Mouse (Mus musculus) telencephalon, adult 2 months (tissue): ENCODE data around the gene Mmgt2.

Experiments
- DNase-seq: peaks from one replicate; pipeline ENCODE4 v3.0.0-alpha.2; 2011; ENCODE audit warnings: low read depth, low spot score

Mmgt2 gene

DNA sequence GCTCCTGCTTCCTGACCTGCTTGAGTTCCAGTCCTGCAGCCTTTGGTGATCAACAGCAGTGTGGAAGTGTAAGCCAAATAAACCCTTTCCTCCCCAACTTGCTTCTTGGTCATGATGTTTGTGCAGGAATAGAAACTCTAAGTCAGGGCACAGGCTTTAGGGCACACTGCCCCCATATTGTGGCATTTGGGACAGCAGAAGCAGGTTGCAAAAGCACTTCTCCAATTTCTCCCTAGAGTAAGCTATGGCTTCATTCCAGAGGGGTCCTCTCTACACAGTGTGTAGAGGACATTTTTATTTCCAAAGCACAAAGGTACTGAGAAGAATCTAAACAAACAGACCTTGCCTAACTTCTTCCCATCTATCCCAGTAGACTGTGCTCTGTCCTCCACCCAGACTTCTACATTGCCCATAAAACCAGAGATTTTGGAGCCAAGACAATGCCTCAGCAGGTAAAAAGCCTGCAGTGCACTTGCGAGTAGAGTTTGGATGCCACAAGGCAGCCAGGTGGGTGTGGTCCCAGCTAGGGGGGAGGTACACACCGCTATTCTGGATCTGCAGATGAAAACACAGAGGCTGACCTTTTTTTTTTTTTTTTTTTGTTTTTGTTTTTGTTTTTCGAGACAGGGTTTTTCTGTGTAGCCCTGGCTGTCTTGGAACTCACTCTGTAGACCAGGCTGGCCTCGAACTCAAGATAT lies 26.7 kb upstream of the Mmgt2 start:
- no peak for DNase-seq

DNA sequence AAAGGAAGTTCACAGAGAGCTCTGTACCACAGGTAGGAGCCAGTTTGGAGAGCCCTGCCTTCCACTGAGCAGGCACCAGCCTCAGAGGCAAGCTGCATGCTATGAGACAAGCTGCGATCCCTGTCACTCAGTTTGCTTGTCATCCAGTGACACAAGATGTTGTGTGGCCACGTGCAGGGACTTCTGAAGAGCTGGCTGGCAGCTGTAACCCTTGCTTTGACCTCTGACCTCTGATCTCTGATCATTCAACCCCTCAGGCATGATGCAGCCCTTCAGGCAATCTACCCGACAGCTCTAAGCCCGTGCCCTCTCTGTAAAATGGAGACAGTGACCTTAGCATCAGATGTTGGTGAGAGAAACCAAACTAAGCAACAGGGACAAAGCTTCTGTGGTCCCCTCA lies 25.6 kb upstream of the Mmgt2 start:
- no peak for DNase-seq

DNA sequence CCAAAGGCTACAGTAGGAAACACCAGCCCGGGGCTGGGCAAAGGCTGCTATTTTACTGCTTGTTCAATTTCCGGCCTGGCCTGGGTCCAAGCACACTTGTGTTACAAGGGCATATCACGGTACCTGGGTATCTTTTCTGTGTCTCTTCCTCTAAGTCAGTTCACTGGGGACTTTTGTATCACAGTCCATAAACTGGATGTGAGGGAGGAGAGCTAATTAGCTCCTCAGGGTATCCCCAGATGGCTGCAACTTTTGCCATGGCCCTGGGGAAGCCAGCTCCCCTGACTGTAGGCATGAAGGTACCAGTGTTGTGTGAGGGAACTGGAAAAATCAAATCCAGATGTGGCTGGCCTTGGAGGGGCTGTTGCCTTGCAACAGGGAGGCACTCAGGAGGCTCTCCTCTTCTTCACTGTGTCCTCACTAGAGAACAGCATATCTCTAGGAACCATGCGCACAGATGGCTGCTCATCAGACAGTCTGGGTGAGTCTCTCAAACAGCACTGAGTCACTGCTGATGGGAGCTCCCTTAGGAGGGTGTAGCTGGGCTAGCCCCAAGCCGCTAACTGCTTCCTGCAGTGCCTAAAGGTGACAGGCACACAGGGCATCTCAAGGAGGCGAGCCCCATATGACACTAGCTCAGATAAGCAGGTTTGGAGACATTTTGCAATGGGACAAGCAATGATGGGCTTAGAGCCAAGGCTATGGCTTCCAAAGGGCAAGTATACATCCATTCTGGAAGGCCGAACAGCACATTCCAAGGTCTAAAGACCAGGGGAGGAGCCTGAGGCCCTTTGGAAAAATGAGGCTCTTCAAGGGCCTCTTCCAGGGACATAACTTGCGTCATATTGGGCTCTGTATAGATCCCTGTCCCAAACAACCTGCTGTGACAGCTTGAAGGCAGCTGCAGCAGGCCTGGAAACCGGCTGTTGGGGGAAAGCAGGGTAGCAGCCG lies 23.8 kb upstream of the Mmgt2 start:
- peak; percentile 54 for DNase-seq

DNA sequence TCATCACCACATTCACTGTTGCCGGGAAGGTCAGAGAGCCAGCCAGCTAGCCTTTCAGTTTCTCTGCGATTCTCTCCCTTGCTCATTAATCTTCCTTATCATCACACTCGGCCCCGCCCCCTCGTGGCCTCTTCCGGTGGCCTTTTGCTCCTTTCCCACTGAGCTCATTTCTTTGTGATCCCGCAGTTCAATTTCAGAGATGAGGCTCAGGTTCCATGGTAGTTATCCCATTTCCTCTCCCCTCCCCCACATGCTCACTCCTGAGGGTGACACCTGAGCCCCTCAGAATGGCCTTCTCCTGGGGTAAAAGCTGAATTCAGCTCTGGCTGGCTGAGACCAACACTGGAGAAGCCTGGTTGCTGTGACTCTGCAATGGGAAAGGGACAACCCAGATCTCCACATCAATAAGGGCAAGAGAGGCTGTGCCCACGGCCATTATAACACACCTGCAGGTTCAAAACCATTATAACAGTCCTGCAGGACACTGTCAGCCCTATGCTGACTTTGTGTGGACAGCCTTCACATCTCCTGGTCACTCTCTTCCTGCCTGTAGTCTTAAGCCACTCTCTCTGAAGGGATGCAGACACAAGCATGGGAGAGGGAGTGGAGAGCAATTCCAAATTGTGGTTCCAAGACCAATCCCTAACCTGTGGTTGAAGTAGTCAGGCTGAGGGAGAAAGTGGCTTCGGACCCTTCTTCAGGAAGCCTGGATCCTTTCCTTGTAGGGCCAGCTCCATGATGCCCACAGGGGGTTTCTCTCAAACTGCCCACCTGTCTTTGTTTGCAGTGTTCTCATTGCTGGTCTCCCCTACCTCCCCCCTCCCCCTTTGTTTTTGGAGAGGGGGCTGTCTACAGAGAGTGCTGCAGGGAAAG lies 18.9 kb upstream of the Mmgt2 start:
- no peak for DNase-seq

DNA sequence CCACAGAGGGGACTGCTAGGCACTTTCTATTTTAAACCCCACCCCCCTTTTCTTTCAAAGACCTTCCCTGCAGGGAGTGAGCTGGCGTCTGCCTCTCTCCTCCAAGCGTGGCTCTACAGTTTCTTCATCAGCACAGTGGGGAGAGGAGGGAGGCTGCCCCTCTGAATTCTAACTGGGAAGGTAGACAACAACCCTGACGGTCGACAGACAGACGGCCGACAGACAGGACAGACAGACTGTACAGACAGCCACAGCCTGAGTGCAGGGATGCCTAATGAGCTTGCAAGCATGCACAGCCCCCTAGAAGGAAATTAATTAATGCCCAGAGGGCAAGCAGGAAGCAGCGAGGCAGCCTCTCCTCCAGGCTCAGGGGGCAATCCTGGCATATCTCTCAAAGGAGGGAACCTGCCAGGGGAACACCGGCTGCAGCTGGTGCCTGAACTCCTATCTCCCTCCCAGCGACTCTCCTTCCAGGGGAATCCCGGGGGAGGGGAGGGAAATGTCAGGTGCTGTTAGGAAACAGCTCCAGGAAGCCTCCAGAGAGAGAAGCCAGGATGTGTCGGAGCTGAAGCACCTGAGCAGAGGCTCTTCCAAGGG lies 18.1 kb upstream of the Mmgt2 start:
- no peak for DNase-seq

DNA sequence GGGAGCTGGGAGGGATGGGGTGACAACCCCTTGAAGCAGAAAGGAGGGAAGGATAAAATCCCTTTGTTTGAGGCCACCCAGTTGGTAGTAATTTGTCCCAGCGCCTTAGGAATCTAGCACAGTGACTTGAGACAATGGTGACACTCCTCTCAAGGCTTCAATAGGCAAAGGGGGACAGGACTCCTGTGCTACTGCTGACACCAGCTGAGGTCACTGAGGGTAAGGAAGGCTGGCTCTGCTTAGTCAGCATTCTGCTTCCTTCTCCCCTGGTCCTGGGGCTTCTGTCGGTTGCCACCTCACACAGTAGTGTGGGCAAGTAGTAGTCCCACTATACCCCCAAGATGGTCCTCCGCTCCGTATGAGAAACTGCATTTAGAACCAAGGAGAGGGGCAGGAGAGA lies 17.3 kb upstream of the Mmgt2 start:
- DNase-seq: no peak

DNA sequence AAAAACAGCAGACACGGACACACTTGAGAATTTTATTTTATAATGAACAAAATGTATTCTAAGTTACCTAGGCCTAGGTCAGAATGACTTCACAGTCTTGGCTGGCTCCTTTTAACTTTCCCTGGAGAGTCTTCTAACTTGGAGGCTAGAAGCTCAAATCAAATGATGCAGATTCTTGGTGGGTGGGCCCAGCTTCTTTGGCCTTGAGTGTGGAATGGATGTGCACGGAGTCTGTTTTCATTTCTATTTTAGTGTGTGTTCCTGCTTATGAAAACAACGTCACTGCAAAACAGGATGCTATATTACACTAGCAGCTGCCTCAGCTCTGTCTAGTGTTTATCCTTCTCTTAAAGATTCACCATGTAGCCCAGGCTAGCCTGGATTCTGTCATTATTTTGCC lies 13.1 kb upstream of the Mmgt2 start:
- DNase-seq: no peak

DNA sequence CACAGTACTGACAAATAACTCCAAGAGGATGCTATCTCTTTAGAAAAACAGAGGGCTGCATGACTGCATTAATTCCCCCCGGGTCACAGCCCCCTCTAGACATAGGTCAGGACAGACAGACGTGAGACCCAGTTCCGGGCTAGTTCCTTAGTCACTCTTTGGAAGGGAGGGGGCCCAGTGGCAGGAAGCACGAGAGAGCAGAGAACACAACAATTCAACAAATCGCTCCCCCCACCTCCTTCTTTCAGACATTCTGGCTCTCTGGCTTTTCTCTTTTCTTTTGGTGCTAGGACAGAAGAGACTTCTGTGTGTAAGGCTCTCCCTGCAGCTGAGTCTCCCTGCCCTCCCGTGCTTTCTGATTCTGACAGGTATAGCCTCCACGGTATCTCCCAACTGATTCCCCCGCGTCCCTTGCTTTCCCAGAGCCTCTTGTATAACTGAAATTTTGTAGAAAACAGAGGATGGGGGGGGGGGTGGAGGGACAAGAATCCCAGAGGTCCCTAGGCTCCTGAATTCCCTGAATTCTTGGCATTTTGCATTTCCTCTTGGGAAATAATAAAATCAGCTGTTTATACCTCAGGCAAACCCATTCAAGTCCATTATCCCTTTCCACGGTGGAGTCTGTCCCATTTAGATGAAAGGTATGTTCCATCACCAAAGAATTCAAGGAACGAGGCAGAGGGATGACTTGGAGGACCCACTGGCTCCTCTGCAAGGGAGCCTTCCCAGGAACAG lies 12.2 kb upstream of the Mmgt2 start:
- DNase-seq: no peak

DNA sequence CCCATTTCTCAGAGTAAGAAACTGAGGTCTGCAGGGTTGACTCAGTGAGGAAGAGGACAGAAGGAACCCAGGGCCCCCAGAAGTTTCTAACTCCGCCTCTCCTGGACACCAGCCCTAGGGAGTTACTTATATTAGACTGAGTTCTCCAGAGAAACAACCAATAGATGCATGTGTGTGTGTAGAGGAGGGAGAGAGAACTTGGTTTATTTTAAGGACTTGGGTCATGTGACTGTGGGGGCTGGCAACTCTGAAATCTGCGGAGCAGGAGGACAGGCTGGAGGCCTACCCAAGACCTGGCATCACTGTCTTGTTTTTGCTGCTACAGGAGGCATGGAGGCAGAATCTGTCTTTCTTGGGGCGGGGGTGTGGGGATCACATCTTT lies 11.6 kb upstream of the Mmgt2 start:
- peak; percentile 88 for DNase-seq

DNA sequence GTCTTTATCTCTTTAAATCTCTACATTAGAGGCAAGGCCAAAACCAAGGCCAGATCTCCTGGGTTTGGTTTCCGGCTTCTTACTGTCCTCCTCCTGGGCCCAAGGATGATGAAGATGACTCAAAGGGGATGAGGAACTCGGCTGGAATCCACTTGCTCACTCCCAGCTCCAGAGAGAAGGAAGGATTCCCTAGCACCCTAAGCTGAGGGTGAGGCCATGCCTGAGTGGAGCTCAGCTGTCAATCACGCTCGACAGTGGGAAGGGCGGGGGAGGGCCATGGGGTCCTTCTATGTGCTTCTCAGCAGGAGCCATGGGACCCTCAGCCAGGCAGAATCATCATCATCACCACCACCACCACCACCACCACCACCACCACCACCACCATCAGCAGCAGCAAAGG lies 11.1 kb upstream of the Mmgt2 start:
- no peak for DNase-seq

DNA sequence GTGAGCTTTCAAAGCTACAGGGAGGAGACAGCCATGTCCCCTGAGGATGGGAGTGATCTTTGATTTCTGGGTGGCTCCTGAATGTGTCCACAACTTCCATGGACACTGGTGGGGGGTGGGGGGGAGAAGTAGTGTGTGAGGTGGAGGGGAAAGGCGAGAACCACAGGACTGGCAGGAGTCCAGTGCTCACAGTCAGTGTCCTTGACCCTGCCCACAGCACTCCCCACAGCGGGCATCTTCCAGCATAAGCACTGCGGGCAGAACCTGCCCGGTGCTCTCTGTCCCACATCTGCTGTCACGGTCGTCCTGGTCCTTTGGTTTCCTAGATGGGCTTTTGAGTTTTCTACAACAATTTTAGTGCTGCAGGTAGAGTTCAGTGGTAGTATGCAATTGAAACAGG lies 10.7 kb upstream of the Mmgt2 start:
- DNase-seq: no peak

DNA sequence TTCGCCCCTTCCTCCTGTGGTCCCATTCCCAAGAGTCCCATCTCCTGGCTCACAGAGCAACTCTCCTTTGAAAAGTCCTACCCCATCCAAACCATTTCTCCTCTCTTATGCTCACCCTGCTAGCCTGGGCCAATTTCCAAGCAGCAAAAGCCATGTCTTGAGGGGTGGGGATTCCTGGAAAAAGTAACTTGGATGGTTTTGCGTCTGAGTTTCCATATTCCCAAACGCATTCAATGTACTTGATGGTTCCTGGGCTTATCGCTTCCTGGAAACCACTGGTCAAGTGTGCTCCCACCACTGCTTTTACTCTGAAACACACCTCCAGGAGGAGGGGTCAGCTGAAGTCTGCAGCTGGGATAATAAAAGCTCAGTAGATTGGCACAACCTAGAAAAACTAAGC lies 10.1 kb upstream of the Mmgt2 start:
- no peak for DNase-seq

DNA sequence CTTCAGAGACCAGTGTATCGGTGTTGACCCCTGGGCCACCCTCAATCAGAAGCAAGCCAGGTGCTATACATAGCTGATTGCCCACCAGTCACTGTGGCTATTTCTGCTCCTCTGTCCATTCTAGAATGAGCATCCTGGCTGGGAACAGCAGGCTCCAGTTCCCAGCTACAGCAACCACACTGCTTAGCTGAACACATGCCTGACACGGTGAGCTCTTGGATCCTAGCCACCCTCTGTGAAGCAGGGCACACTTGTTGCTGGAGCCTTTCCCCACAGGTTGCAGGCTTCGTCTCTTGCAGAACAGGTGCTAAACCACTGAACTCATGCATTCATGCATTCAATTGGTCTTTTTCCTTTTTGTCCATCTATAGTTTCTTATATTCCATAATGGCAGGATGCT lies 8.1 kb upstream of the Mmgt2 start:
- no peak for DNase-seq

DNA sequence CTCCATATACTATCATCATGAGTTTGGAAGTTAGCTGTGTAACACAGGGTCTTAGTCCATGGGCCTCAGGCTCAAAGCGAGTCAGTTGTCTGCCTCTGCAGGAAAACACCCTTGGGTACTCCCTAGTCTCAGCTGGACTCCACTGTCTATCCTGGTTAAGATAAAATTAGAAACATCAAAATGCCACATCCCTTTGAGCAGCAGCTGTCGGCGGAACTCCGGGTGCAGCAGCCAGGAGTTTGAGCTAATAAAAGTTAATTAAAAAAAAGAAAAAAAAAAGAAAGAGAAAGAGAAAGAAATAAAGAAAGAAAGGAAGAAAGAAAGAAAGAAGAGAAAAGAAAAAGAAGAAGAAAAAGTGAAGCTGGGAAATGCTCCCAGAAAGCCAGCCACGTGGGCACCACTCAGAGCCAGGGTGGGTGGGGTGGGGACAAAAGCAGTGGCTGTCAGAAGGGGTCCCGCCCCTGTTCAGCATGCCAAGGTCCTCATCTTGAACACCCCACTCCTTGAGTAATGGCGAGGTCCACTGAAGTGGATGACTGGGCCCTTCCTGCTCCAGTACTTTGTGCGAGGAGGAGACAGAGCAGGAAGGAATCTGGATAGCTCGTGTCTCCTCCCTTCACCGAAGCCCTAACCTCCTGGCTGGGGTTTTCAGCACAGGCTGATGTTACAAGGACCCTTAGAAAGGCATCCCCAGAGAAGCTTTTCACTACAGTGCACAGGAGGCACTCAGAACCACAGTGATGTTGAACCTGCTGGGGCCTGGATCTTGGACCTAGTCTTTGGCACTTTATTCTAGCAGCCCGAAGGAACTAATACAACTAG lies 6.2 kb upstream of the Mmgt2 start:
- DNase-seq: no peak

DNA sequence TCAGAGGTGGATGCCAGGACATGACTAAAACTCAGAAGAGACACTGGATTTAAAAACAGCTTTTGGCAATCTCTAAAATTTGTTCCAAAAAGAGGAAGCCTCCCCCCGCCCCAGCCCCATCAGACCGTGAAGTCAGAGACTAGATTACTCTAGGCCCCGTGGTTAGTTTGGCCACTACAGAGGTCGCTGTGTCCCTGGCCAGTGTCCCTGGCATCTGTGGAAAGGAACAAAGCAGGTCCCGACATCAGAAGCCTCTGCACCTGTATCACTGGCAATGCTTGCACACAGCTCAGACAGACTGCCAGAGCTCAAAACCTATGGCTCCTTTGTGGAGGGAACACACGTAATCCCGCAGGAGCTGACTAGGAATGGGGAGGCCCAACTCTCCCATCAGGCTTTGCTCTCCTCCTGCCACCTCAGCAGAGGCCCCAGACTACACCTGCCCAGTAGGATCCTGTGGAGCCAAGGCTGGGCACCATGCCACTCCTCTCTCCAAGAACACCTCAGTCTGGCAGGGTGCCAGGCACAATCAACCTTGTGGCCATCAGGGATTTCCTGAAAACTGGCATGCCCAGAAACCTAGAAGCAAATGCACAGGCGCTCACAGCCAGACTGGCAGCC lies 5.3 kb upstream of the Mmgt2 start:
- no peak for DNase-seq

DNA sequence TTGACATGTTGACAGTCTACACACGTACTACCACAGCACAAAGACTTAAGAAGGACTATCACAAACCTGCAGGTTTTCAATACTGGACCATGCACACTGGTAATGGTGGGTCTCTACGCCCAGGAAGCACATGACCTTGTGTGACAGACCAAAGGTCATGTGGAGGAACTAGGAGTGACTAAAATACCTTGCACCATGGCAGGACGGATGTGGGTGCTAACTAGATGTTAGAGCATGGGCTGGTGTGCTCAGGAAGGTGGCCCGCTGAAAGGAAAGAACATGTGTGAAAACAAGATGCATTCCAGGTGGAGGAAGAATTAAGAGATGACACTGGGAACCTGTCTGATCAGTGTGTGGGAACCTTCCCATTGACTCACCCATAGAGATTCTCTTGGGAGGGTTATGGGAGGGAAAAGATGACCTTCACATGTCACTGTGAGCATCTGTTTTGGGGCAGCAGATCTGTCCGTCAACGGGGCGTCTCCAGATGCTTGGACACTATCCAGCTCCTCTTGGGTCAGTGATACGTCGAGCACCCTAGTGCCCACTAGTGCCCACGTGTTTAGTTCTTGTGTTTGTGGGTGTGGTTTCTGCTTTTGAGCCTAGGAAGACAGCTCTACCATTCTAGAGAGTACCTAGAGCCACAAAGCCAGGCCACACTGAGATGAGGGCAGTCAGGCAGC lies 4.6 kb upstream of the Mmgt2 start:
- DNase-seq: no peak

DNA sequence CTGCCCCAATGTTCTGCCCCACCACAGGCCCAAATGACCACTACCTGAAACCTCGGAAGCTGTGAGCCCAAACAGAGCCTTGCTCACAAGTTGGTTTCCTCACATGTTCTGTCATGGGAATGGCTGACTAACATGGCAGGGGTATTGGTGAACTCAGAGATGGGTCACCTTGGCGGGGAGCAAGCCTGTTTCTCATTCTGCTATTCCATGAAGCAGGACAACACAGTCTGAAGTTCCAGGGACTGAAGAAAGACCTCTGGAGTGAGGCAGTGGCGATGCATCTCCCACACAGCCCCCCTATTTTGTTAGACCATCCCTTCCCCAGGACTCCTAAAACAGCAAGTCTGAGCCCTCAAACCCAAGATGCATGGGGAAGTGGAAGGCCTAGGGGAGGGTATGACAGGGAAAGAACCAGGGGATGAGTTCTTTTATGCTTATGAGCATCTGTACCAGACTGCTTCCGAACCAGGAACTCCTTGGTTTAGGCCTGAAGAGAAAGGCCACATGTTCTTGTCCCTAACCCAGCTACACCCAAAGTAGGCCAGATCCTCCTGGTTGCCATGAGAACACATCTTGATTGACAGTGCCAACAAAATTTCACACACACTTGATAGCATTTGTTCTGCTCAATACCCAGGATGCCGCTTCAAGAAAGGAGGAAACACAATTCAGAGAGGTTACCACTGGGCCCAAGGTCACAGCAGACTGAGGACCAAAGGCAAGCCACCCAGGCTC lies 3.7 kb upstream of the Mmgt2 start:
- no peak for DNase-seq

DNA sequence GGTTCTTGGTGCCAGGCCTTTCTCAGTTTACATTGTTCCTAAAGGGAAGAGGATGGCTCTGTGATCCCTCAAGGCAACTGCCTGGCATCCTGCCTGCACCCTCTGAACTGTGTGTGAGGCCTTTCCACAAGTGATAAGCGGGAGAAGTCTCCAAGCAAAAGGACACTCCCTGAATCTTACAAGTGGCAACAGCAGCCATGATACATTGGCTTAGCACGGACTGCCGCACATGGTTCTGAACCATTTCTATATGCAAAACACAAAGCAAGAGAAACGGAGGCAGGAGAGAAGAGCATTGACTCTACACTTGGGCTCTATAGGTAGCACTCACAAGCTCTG lies 3.2 kb upstream of the Mmgt2 start:
- no peak for DNase-seq
